Mouse (Mus musculus) urinary bladder, adult 18-20 months (tissue): Measurements from ENCODE around the gene Spop.
A peak's percentile ranks its signal among the peaks of the same experiment; 100 is the strongest.
"Not testable (repeated sequence)": the region's sequence is repeated elsewhere in the genome, so short reads cannot be mapped to it uniquely, and the experiment has no call there.

Experiments used
- DNase-seq, 2 experiments: peaks; one replicate each; pipeline ENCODE4 v3.0.0; 2022; ENCODE audit warnings: low spot score in 2 of 2, mixed read lengths in 2 of 2

Spop gene

DNA sequence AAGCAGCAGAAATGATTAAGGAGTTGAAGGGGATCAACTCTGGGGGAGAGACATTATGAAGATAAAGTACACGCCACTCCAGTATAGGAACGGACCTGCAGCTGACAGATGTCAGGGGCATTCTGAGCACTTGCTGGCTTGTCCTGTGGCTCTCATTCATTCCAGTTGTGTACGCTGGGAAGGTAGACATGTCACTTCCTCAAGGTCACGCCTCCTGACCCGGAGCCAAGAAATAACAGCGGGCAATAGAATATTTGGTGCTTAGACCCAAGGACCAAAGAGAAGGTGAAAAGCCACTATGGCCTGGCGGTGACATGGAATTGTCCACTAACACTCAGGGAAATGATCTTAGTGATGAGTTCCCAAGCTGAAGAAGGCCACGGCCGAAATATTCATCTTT lies 82.0 kb downstream of the Spop start:
- no peak for DNase-seq

- DNase-seq = no peak
Measured at GRCm38 (mm10) chr11:95497921-95498320, 84.0 kb downstream of the Spop start.

- no peak for DNase-seq
Measured at GRCm38 (mm10) chr11:95500412-95500811, 86.5 kb downstream of the Spop start.

- no peak for DNase-seq
Measured at GRCm38 (mm10) chr11:95500836-95501235, 87.0 kb downstream of the Spop start.

- not testable (repeated sequence) for DNase-seq
Measured at GRCm38 (mm10) chr11:95501826-95502225, 87.9 kb downstream of the Spop start.

GRCm38 (mm10) chr11:95503581-95504180 lies 89.8 kb downstream of the Spop start:
- no peak for DNase-seq

GRCm38 (mm10) chr11:95504271-95504731 lies 90.4 kb downstream of the Spop start:
- no peak for DNase-seq

DNA sequence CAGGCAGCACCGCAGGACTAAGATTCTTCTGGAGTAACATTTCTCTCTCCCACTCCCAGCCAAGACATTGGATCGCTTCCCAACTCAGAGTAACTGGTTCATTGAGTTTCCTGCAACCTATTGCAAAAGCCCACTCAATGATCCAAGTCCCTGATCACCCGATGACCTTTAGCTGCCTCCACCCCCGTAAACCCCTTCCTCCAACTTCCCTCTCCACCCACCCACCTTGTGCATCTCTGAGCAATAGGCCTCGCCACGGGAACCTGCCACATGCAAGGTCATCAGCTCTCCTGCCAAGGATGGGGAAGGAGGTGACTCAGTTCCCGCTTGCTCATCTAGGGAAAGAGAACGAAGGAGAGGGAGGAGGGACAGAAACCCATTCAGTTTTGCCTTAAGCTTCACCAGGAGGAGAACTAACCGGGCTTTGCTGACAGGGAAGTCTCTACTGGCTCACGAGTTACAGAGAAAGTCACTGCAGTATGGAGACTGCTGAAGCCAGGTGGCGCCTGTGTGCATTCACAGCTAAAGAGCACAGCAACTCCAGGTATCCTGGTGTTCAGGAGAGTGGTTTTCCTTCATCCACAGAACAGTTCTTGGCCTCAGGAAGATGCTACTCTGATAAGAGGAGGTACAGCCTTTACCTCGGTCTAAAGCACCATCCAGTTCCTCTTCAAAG lies 93.3 kb downstream of the Spop start:
- DNase-seq = no peak

- DNase-seq = no peak
Measured at GRCm38 (mm10) chr11:95507785-95508184, 93.9 kb downstream of the Spop start.

DNA sequence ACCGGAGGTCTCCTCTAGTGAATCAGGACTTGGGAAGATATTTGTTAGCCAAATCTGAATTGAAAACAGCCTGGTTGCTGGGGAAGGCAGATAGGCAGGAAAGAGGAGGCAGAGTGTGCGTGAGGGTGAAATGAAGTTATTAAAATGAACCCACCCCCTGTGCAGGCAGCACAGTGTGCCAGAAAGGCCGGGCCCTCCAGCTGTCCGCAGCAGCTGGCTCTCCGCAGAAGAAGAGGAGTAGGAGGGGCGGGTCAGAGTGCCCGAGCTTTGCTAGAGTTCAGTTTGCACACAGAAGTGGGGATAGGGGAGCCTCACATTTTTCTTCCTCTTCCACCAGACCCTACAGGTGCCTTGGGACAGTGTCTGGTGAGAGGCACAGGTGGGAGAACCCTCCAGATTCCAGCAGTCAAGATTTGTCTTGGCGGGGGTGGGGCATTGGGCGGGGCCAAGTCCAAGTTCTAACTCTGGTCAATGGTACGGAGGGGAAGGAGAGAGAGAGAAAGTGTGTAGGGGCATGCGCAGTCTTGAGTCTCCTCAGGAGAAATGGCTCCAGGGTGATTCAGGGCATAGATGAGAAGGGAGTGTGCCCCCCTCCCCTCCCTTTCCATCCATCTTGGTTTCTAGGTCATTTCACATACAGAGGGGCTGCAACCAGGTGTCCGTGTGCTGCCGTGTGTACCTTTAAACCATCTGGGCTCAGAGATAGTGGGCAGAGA lies 94.5 kb downstream of the Spop start:
- DNase-seq = no peak

- no peak for DNase-seq
Measured at GRCm38 (mm10) chr11:95509126-95509717, 95.3 kb downstream of the Spop start.

- DNase-seq = no peak
Measured at GRCm38 (mm10) chr11:95510631-95511030, 96.8 kb downstream of the Spop start.

DNA sequence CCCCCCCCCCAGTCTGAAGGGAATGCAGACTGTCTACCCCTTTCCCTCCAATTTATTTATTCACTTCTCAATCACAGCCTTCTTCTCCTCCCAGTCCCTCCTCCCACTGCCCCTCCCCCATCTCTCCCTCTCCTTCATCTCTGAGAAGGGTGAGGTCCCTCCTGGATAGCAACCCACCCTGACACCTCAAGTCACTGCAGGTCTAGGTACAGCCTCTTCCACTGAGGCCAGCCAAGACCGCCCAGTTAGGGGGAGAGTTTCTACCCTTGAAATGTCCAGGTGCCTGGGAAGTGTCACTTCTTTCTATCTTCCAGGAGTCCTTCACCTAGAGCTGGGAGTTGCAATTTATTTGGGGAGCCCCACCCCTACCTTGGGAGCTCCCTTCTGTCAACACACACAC lies 98.0 kb downstream of the Spop start:
- no peak for DNase-seq

DNA sequence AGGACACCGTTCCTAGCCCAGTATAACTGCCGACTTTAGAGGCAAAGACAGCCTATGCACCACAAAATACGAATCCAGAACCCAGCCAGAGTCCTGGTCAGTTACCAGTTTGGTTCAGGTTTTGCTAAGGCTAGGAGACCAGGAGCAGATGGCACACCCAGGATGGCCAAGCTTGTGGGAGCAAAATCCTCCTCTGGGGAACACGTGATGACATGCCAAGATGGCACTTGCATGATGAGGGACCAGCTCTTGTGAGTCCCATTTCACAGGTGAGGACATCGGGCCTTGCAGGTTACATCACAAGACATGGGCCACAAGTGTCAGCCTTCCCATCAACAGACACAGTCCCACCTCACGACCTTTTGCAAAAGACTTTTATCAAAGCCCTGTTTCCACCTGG lies 98.5 kb downstream of the Spop start:
- no peak for DNase-seq

GRCm38 (mm10) chr11:95513461-95514297 lies 99.8 kb downstream of the Spop start:
- no peak for DNase-seq

DNA sequence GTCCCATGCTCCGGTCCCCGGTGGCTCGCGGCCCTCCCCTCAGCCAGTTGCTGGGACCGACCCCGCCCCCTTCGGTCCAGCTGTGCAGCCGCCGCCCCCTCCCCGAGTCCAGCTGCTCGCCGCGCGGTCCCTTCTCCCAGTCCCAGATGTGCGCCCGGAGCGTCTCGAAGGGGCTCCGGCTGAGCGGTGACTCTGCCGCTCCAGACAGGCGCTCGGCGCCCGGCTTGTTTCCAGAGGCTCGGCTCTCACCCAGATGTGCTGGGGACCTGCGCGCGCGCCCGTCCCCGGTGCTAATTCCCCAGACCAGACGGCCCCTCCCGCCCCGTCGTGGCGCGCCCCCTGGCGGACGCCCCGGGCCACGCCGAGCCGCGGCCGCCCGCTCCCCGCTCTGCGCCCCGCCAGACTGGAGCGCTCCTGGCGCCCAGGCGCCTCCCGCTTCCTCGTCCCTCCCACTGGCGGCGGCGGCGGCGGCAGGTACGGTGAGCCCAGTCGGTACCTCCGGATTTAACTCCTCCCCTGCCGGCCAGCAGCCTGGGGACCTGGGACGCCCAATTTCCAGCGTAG lies 100.5 kb downstream of the Spop start, which contains the start of gene Nxph3:
Nxph3 (minus strand) TSS at position 273 of the 564 bp plus-strand sequence.
- peak; percentile 66 to 75 for DNase-seq

DNA sequence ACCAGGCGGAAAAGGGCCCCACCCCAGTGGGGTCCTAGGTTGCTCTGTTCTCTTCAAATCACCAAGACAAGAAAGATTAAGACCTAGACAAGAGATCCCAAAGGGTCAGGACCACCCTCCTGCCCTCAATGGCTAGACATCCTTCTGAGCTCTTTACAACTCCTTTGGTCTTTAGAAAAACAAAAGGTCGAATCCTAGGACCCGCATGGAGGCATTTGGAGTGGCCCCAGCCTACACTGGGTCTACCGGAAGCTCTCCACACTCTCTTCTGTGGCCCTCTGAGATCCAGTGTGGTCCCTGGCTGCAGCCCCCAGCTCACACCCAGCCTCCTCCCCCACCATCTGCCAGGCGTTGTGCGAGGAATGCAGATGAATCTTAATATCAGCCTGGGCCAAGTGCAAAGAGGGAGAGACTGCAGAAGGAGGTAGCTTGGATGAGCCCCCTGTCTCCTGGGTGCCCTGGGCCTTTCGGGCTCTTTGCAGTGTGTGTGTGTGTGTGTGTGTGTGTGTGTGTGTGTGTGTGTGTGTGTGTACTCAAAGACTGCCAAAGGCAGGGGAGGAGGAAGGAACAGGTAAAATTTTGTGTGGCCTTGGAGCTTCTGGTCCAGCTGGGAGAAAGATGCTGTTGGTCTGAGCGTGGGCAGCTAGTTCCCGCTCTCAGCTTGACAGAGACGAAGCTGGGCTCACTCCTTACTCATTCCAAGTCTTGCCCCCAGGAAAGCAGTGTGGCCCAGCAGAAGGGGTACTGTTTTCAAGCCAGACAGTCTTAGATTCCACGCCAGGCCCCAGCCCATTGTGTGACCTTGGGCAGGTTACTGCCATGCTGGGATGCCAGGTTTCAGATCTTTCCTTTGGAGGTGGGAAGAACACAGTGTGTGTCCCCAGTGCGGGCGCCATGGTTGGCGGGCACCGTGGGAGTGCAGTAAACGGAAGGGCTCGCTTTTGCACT lies 101.8 kb downstream of the Spop start:
- no peak for DNase-seq

- no peak for DNase-seq
Measured at GRCm38 (mm10) chr11:95516491-95516911, 102.6 kb downstream of the Spop start.

- no peak for DNase-seq
Measured at GRCm38 (mm10) chr11:95517162-95517561, 103.3 kb downstream of the Spop start.

- DNase-seq = no peak
Measured at GRCm38 (mm10) chr11:95519299-95519698, 105.4 kb downstream of the Spop start.
